Mouse (Mus musculus): ENCODE data around the gene Strip1. TPM values are rescaled to one million over a fixed set of nuclear protein-coding genes. Genes with fewer than 3 reads are reported as not detected.

Gene Strip1
- polyA plus RNA-seq, 1 experiment from 2014 or later: 63.4 TPM

GRCm38 (mm10) chr3:107567766-107568165, 63.7 kb downstream of the Strip1 start:
- Histone ChIP-seq H3K27me3 (ENCODE audit: insufficient read depth, low read length) (no peaks in the 10 kb centered on the region), H3K4me3 (ENCODE audit: low read depth, low read length) (no peak overlapping the region), H3K36me3 (ENCODE audit: insufficient read depth) (no peaks in the 10 kb centered on the region), H3K27ac (ENCODE audit: low read depth) (no peak overlapping the region), H3K9ac (no peak overlapping the region), H3K9me3 (ENCODE audit: low read depth, low read length) (no peaks in the 10 kb centered on the region), H3K4me2 (no peak overlapping the region), H3K4me1 (ENCODE audit: insufficient read depth) (no peaks in the 10 kb centered on the region)
- no peak for DNase-seq
- no peak for TF ChIP-seq CTCF (IDR thresholded peaks at IDR 0.05; ENCODE audit: low read depth)
- WGBS: 70% methylated on average over 7 of the region's 7 CpGs
- ATAC-seq (ENCODE audit: insufficient read depth): no peak

- no peaks in the 10 kb centered on the region for H3K4me1 ChIP-seq (ENCODE audit: insufficient read depth)
- no peak overlapping the region for H3K27ac ChIP-seq (ENCODE audit: low read depth)
- H3K4me3 ChIP-seq (ENCODE audit: low read depth, low read length): no peak overlapping the region
- H3K27me3 ChIP-seq (ENCODE audit: insufficient read depth, low read length): no peaks in the 10 kb centered on the region
- no peak overlapping the region for H3K9ac ChIP-seq
- H3K4me2 ChIP-seq: no peak overlapping the region
- H3K9me3 ChIP-seq (ENCODE audit: low read depth, low read length): no peaks in the 10 kb centered on the region
- H3K36me3 ChIP-seq (ENCODE audit: insufficient read depth): no peaks in the 10 kb centered on the region
- no peak for TF ChIP-seq CTCF (IDR thresholded peaks at IDR 0.05; ENCODE audit: low read depth)
- ATAC-seq (ENCODE audit: insufficient read depth) (no peak), DNase-seq (no peak)
- WGBS: 10% methylated on average over 3 of the region's 3 CpGs
These were observed 66.2 kb downstream of the Strip1 start for GRCm38 (mm10) chr3:107565331-107565730.

- ATAC-seq (ENCODE audit: insufficient read depth) (no peak), DNase-seq (no peak)
- Histone ChIP-seq H3K9ac (no peak overlapping the region), H3K9me3 (ENCODE audit: low read depth, low read length) (no peaks in the 10 kb centered on the region), H3K27me3 (ENCODE audit: insufficient read depth, low read length) (no peaks in the 10 kb centered on the region), H3K27ac (ENCODE audit: low read depth) (no peak overlapping the region), H3K4me2 (no peak overlapping the region), H3K36me3 (ENCODE audit: insufficient read depth) (no peaks in the 10 kb centered on the region), H3K4me1 (ENCODE audit: insufficient read depth) (no peaks in the 10 kb centered on the region; the same call in 1 of the 2 replicates), H3K4me3 (ENCODE audit: low read depth, low read length) (no peak overlapping the region)
- WGBS: 24% methylated on average over 4 of the region's 4 CpGs
- TF ChIP-seq CTCF (IDR thresholded peaks at IDR 0.05; ENCODE audit: low read depth): no peak
These were observed 67.6 kb downstream of the Strip1 start for GRCm38 (mm10) chr3:107563880-107564279.

GRCm38 (mm10) chr3:107562591-107562990, 68.9 kb downstream of the Strip1 start:
- DNase-seq: no peak
- Histone ChIP-seq H3K4me3 (ENCODE audit: low read depth, low read length) (no peak overlapping the region), H3K9ac (no peak overlapping the region), H3K4me1 (ENCODE audit: insufficient read depth) (no peaks in the 10 kb centered on the region; the same call in 1 of the 2 replicates), H3K27ac (ENCODE audit: low read depth) (no peak overlapping the region), H3K36me3 (ENCODE audit: insufficient read depth) (no peaks in the 10 kb centered on the region), H3K27me3 (ENCODE audit: insufficient read depth, low read length) (no peaks in the 10 kb centered on the region), H3K9me3 (ENCODE audit: low read depth, low read length) (no peaks in the 10 kb centered on the region), H3K4me2 (no peak overlapping the region)
- no peak for TF ChIP-seq CTCF (IDR thresholded peaks at IDR 0.05; ENCODE audit: low read depth)
- ATAC-seq (ENCODE audit: insufficient read depth): no peak
- WGBS: 75% methylated on average over 4 of the region's 4 CpGs

Other genes with a start within 250 kb of the Strip1 start
- 0.07 and 0.18 TPM in 2 replicates for gene Kcnc4, start 172.1 kb downstream of the Strip1 start, polyA plus RNA-seq (2014; fragmentation: Nextera tagmentation; extraction: Ambion mirVana)
- 3.6 and 4.2 TPM in 2 replicates for gene Slc6a17, start 113.7 kb downstream of the Strip1 start, polyA plus RNA-seq (2014; fragmentation: Nextera tagmentation; extraction: Ambion mirVana)
- not detected in 2 replicates for gene Ubl4b, start 76.6 kb downstream of the Strip1 start, polyA plus RNA-seq (2014; fragmentation: Nextera tagmentation; extraction: Ambion mirVana)
- 0.23 TPM in 1 of 2 replicates, not detected in the other for gene Alx3, start 36.7 kb downstream of the Strip1 start, polyA plus RNA-seq (2014; fragmentation: Nextera tagmentation; extraction: Ambion mirVana)
- not detected in 2 replicates for gene Gm10961, start 372 bp downstream of the Strip1 start, polyA plus RNA-seq (2014; fragmentation: Nextera tagmentation; extraction: Ambion mirVana)
- 106 and 107 TPM in 2 replicates for gene Ahcyl1, start 64.9 kb upstream of the Strip1 start, polyA plus RNA-seq (2014; fragmentation: Nextera tagmentation; extraction: Ambion mirVana)
- 9.3 and 12.9 TPM in 2 replicates for gene Csf1, start 128.8 kb upstream of the Strip1 start, polyA plus RNA-seq (2014; fragmentation: Nextera tagmentation; extraction: Ambion mirVana)
- not detected in 2 replicates for gene Eps8l3, start 245.5 kb upstream of the Strip1 start, polyA plus RNA-seq (2014; fragmentation: Nextera tagmentation; extraction: Ambion mirVana)